Mouse (Mus musculus) CH12.LX (cell line): ENCODE data around the gene Ovgp1. TPM values are rescaled to one million over a fixed set of nuclear protein-coding genes. Genes with fewer than 3 reads are reported as not detected.

Experiments used
- DNase-seq: peaks from one replicate; pipeline ENCODE4 v3.0.0-alpha.2; 2013; ENCODE audit errors: extremely low read depth
- H3K27ac ChIP-seq: 2 replicates; pipeline ENCODE4 v1.5.1; 2012; ENCODE audit warnings: low read depth, mild to moderate bottlenecking, control low read depth, moderate library complexity; ENCODE audit not compliant: insufficient read depth
- H3K27me3 ChIP-seq: replicated peaks from 2 replicates; pipeline ENCODE3; 2012; ENCODE audit warnings: inconsistent platforms
- H3K36me3 ChIP-seq, 2 experiments: replicated peaks in 1 of 2; 2 replicates each; pipeline versions ENCODE3 to v1.6.1; 2012; ENCODE audit warnings: inconsistent platforms in 1 of 2, low read length in 1 of 2, mild to moderate bottlenecking in 1 of 2, mixed read lengths in 1 of 2, moderate library complexity in 1 of 2; ENCODE audit not compliant: control insufficient read depth in 1 of 2, insufficient read depth in 1 of 2
- H3K4me1 ChIP-seq, 2 experiments: 2 replicates each; pipeline ENCODE4 v1.6.1; 2012; ENCODE audit warnings: inconsistent platforms in 1 of 2, moderate library complexity in 1 of 2; ENCODE audit not compliant: insufficient read depth in 2 of 2, control insufficient read depth in 1 of 2
- H3K4me2 ChIP-seq: 2 replicates; pipeline ENCODE4 v1.6.1; 2012; ENCODE audit warnings: low read depth, mild to moderate bottlenecking, control low read depth; ENCODE audit not compliant: poor library complexity, insufficient read depth, severe bottlenecking
- H3K4me3 ChIP-seq, 3 experiments: fragments of 150-350 bp in 1 of 3; sonication (generic) in 1 of 3; replicated peaks in 1 of 3; 2 replicates each; pipeline versions ENCODE3 to v1.5.1; 2011 to 2012; ENCODE audit warnings: low read depth in 2 of 3, low read length in 2 of 3, mild to moderate bottlenecking in 2 of 3, moderate library complexity in 2 of 3, control low read depth in 1 of 3, improper control_type of control experiment in 1 of 3, inconsistent platforms in 1 of 3, mixed read lengths in 1 of 3; ENCODE audit not compliant: poor library complexity in 1 of 3
- H3K79me2 ChIP-seq: replicated peaks from 2 replicates; pipeline ENCODE4 v1.6.1; 2012; ENCODE audit warnings: mild to moderate bottlenecking, moderate library complexity; ENCODE audit not compliant: control insufficient read depth, poor library complexity, insufficient read depth, severe bottlenecking; ENCODE audit errors: extremely low read depth
- H3K9ac ChIP-seq: 2 replicates; pipeline ENCODE4 v1.6.1; 2012; ENCODE audit warnings: low read depth, mild to moderate bottlenecking, control low read depth, moderate library complexity; ENCODE audit not compliant: insufficient read depth
- H3K9me3 ChIP-seq: replicated peaks from 2 replicates; pipeline ENCODE3; 2012; ENCODE audit warnings: low read length, inconsistent platforms, mixed read lengths
- BHLHE40 ChIP-seq: IDR thresholded peaks from 2 replicates; pipeline ENCODE4 v1.6.1; 2011; ENCODE audit warnings: mild to moderate bottlenecking, low read depth, low read length, improper control_type of control experiment
- CHD1 ChIP-seq: IDR thresholded peaks from 2 replicates; pipeline ENCODE4 v1.6.1; 2012; ENCODE audit warnings: low read depth, low read length, improper control_type of control experiment, inconsistent platforms
- CTCF ChIP-seq, 2 experiments: IDR thresholded peaks in 1 of 2; conservative IDR thresholded peaks in 1 of 2; 2 replicates each; pipeline ENCODE4 v1.5.1; 2011 to 2012; ENCODE audit warnings: low read depth in 2 of 2, low read length in 2 of 2, improper control_type of control experiment in 1 of 2, inconsistent platforms in 1 of 2, mild to moderate bottlenecking in 1 of 2, moderate library complexity in 1 of 2
- E2F4 ChIP-seq: IDR thresholded peaks from 2 replicates; pipeline ENCODE4 v1.6.1; 2011; ENCODE audit warnings: low read depth, low read length, improper control_type of control experiment; ENCODE audit not compliant: insufficient replicate concordance
- EP300 ChIP-seq: IDR thresholded peaks from 2 replicates; pipeline ENCODE4 v1.6.1; 2011; ENCODE audit warnings: low read length, improper control_type of control experiment
- ETS1 ChIP-seq: conservative IDR thresholded peaks from 2 replicates; pipeline ENCODE4 v1.6.1; 2012; ENCODE audit warnings: low read depth, mild to moderate bottlenecking, inconsistent platforms, low read length, improper control_type of control experiment, moderate library complexity
- GABPA ChIP-seq: IDR thresholded peaks from 2 replicates; pipeline ENCODE4 v1.6.1; 2012; ENCODE audit warnings: low read depth, low read length, improper control_type of control experiment, inconsistent platforms; ENCODE audit not compliant: insufficient replicate concordance
- IRF4 ChIP-seq: IDR thresholded peaks from 2 replicates; pipeline ENCODE4 v1.6.1; 2014; ENCODE audit warnings: low read depth, mild to moderate bottlenecking, inconsistent platforms, low read length, improper control_type of control experiment
- JUN ChIP-seq: IDR thresholded peaks from 2 replicates; pipeline ENCODE4 v1.6.1; 2011; ENCODE audit warnings: low read depth, mild to moderate bottlenecking, low read length, improper control_type of control experiment, moderate library complexity; ENCODE audit not compliant: insufficient read depth
- MAFK ChIP-seq: IDR thresholded peaks from 2 replicates; pipeline ENCODE4 v1.6.1; 2011; ENCODE audit warnings: low read length, improper control_type of control experiment; ENCODE audit not compliant: insufficient replicate concordance
- MAX ChIP-seq: IDR thresholded peaks from 2 replicates; pipeline ENCODE4 v1.6.1; 2011; ENCODE audit warnings: low read length, improper control_type of control experiment
- MAZ ChIP-seq: IDR thresholded peaks from 2 replicates; pipeline ENCODE4 v1.6.1; 2012; ENCODE audit warnings: low read depth, mild to moderate bottlenecking, inconsistent platforms, low read length, improper control_type of control experiment, moderate library complexity
- MEF2A ChIP-seq: IDR thresholded peaks from 2 replicates; pipeline ENCODE4 v1.6.1; 2014; ENCODE audit warnings: low read depth, mild to moderate bottlenecking, inconsistent platforms, low read length, improper control_type of control experiment, borderline replicate concordance
- MXI1 ChIP-seq: IDR thresholded peaks from 2 replicates; pipeline ENCODE4 v1.6.1; 2011; ENCODE audit warnings: mild to moderate bottlenecking, low read depth, low read length, improper control_type of control experiment
- MYC ChIP-seq: IDR thresholded peaks from 2 replicates; pipeline ENCODE4 v1.6.1; 2011; ENCODE audit warnings: low read depth, mild to moderate bottlenecking, improper control_type of control experiment, low read length
- NELFE ChIP-seq: IDR thresholded peaks from 2 replicates; pipeline ENCODE4 v1.6.1; 2011; ENCODE audit warnings: low read depth, low read length, improper control_type of control experiment
- NRF1 ChIP-seq: IDR thresholded peaks from 2 replicates; pipeline ENCODE4 v1.6.1; 2014; ENCODE audit warnings: low read depth, mild to moderate bottlenecking, inconsistent platforms, low read length, improper control_type of control experiment, moderate library complexity
- PAX5 ChIP-seq: IDR thresholded peaks from 2 replicates; pipeline ENCODE4 v1.6.1; 2012; ENCODE audit warnings: low read length, inconsistent platforms, mixed read lengths
- RAD21 ChIP-seq: IDR thresholded peaks from 2 replicates; pipeline ENCODE4 v1.6.1; 2011; ENCODE audit warnings: low read depth, mild to moderate bottlenecking, low read length, improper control_type of control experiment, moderate library complexity
- RCOR1 ChIP-seq: conservative IDR thresholded peaks from 2 replicates; pipeline ENCODE4 v1.6.1; 2012; ENCODE audit warnings: low read depth, mild to moderate bottlenecking, inconsistent platforms, low read length, improper control_type of control experiment
- SIN3A ChIP-seq: IDR thresholded peaks from 2 replicates; pipeline ENCODE4 v1.6.1; 2012; ENCODE audit warnings: low read length, improper control_type of control experiment, inconsistent platforms
- SMC3 ChIP-seq: IDR thresholded peaks from 2 replicates; pipeline ENCODE4 v1.6.1; 2011; ENCODE audit warnings: low read depth, low read length, improper control_type of control experiment
- TBP ChIP-seq: conservative IDR thresholded peaks from 2 replicates; pipeline ENCODE4 v1.6.1; 2011; ENCODE audit warnings: low read depth, low read length, improper control_type of control experiment
- TCF12 ChIP-seq: IDR thresholded peaks from 2 replicates; pipeline ENCODE4 v1.6.1; 2014; ENCODE audit warnings: low read depth, mild to moderate bottlenecking, inconsistent platforms, low read length, improper control_type of control experiment
- USF1 ChIP-seq: IDR thresholded peaks from 2 replicates; pipeline ENCODE4 v1.6.1; 2014; ENCODE audit warnings: low read depth, mild to moderate bottlenecking, inconsistent platforms, low read length, improper control_type of control experiment
- ZC3H11A ChIP-seq: IDR thresholded peaks from 2 replicates; pipeline ENCODE4 v1.6.1; 2012; ENCODE audit warnings: low read depth, mild to moderate bottlenecking, inconsistent platforms, low read length, improper control_type of control experiment
- ZMIZ1 ChIP-seq: IDR thresholded peaks from 2 replicates; pipeline ENCODE4 v1.6.1; 2012; ENCODE audit warnings: low read depth, mild to moderate bottlenecking, inconsistent platforms, low read length, improper control_type of control experiment
- ZNF384 ChIP-seq: IDR thresholded peaks from 2 replicates; pipeline ENCODE4 v1.6.1; 2012; ENCODE audit warnings: low read depth, low read length, improper control_type of control experiment, inconsistent platforms
- dilution Hi-C: fragments of 300-500 bp; cut with MboI; formaldehyde crosslinking; loops from 2 replicates; pipeline ENCODE4 v1.14.3; 2020; ENCODE audit warnings: low sequenced_read_pairs; ENCODE audit not compliant: extremely low pct_unique_long_range_greater_than_20kb, extremely low pct_ligation_motif_present
- in situ Hi-C: fragments of 300-500 bp; cut with MboI; formaldehyde crosslinking; loops from 3 replicates; pipeline ENCODE4 v1.14.3; 2019; ENCODE audit warnings: low sequenced_read_pairs, low pct_ligation_motif_present, low pct_unique_long_range_greater_than_20kb, mixed read lengths
- polyA plus RNA-seq: library from polyadenylated mRNA; unstranded; fragments of >175 nt; gene quantifications from 2 replicates; pipeline ENCODE4 v1.2.1, GENCODE M21; 2012; ENCODE audit warnings: low read depth; ENCODE audit not compliant: insufficient read length
- total RNA-seq, 2 experiments: library from RNA; depleted of rRNA; stranded (reverse); fragments of 300-350 nt in 1 of 2; fragments of >200 nt in 1 of 2; gene quantifications; 2 replicates each; pipeline ENCODE4 v1.2.3; 2012 to 2014

The Ovgp1 gene
- total and polyA plus RNA-seq, 3 experiments = 1.6 to 5.6 (median 2.3) TPM

- H3K4me2 ChIP-seq = no peak overlapping the region
- no peak overlapping the region for H3K4me3 ChIP-seq
- H3K36me3 ChIP-seq = peaks cover 0 to 33% of the 10 kb centered on the region in 2 experiments
- no peaks in the 10 kb centered on the region for H3K27me3 ChIP-seq
- in situ Hi-C loops = no loop called here
- dilution Hi-C loops = no loop called here
- peaks cover 0 to 4% of the 10 kb centered on the region in 2 experiments; a peak in 1 of 4 replicates for H3K4me1 ChIP-seq
- no peaks in the 10 kb centered on the region for H3K9me3 ChIP-seq
- DNase-seq = no peak
- no peaks in the 10 kb centered on the region for H3K79me2 ChIP-seq
- H3K27ac ChIP-seq = no peak overlapping the region
- no peak for TF ChIP-seq ZC3H11A
- no peak for TF ChIP-seq USF1
- TF ChIP-seq MAX = no peak
- no peak for TF ChIP-seq SMC3
- TF ChIP-seq EP300 = no peak
- no peak for TF ChIP-seq ZMIZ1
- no peak for TF ChIP-seq ZNF384
- TF ChIP-seq CHD1 = no peak
- TF ChIP-seq BHLHE40 = no peak
- TF ChIP-seq TBP = no peak
- no peak for TF ChIP-seq MAFK
- no peak for TF ChIP-seq MAZ
- no peak for TF ChIP-seq PAX5
- TF ChIP-seq RAD21 = no peak
- no peak for TF ChIP-seq RCOR1
- no peak for TF ChIP-seq MYC
- no peak for TF ChIP-seq IRF4
- no peak for TF ChIP-seq SIN3A
- no peak overlapping the region for H3K9ac ChIP-seq
These were observed 50.6 kb downstream of the Ovgp1 start for GRCm38 (mm10) chr3:106024135-106024534.

- H3K9ac ChIP-seq = no peak within 1 kb of the TSS
- in situ Hi-C loops = no loop called here
- no peaks in the 10 kb centered on the region for H3K27me3 ChIP-seq
- peaks cover 0 to 9% of the 10 kb centered on the region in 2 experiments; a peak in 1 of 4 replicates for H3K4me1 ChIP-seq
- H3K4me3 ChIP-seq = no peak within 1 kb of the TSS
- TF ChIP-seq ZC3H11A (no peak), MAX (no peak), ETS1 (no peak), MEF2A (no peak), TCF12 (no peak), CHD1 (no peak), JUN (no peak), SMC3 (no peak), MXI1 (no peak), NRF1 (no peak), TBP (no peak), MAZ (no peak), MYC (no peak), CTCF (conservative IDR thresholded peaks at IDR 0.05 in 1 of 2, IDR thresholded peaks at IDR 0.05 in 1 of 2; ENCODE audit: low read depth in 2 of 2, low read length in 2 of 2) (no peak), GABPA (no peak), SIN3A (no peak), BHLHE40 (no peak), NELFE (no peak), EP300 (no peak), E2F4 (no peak)
- DNase-seq = no peak
- no peak within 1 kb of the TSS for H3K4me2 ChIP-seq
- no peak within 1 kb of the TSS for H3K27ac ChIP-seq
- H3K36me3 ChIP-seq = peaks cover 0 to 13% of the 10 kb centered on the region in 2 experiments
- no peaks in the 10 kb centered on the region for H3K9me3 ChIP-seq
- dilution Hi-C loops = no loop called here
- H3K79me2 ChIP-seq = no peaks in the 10 kb centered on the region
These were observed 59.3 kb downstream of the Ovgp1 start, which contains the start of gene Chil5 for GRCm38 (mm10) chr3:106032781-106033180. Chil5 (minus strand) TSS chr3:106032814.
